Mouse (Mus musculus): Measurements from ENCODE around the gene Ccdc141. TPM values are rescaled to one million over a fixed set of nuclear protein-coding genes. Genes with fewer than 3 reads are reported as not detected.

The Ccdc141 gene
- polyA plus RNA-seq, 1 experiment from 2014 or later = 2.5 TPM

GRCm38 (mm10) chr2:77195056-77195455, 24.6 kb upstream of the Ccdc141 start:
- WGBS = 91% methylated on average over 5 of the region's 5 CpGs
- ATAC-seq (ENCODE audit: low FRiP score) = no peak
- no peak for DNase-seq (ENCODE audit: low spot score, missing footprints)

DNA sequence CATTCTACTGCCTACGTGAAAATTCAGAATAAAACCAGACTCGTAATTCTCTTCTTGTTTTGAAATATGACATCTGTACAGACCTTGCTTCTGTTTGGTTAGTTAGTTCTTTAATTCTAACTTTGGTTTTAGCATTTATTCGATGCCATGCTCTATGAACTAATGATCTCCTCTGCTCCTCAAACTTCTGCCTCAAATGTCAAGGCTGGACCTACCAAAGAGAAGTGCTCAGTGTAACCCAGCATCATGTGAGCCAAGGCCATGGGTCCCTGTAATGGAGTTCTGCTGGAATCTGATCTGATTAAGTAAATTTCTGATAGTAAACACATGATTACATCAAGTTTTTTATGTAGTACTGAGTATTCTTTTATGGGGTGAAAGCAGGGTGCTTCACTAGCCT, 21.4 kb upstream of the Ccdc141 start:
- 97% methylated on average over 3 of the region's 3 CpGs for WGBS
- Histone ChIP-seq H3K27me3 (ENCODE audit: control insufficient read depth, insufficient read depth, low read length) (no peaks in the 10 kb centered on the region), H3K9ac (ENCODE audit: low read length) (no peak overlapping the region), H3K9me3 (ENCODE audit: control insufficient read depth, low read length) (no peaks in the 10 kb centered on the region), H3K4me2 (no peak overlapping the region), H3K36me3 (ENCODE audit: control insufficient read depth, insufficient read depth, low read length) (no peaks in the 10 kb centered on the region; the same call in 1 of the 2 replicates), H3K4me3 (ENCODE audit: low read depth, low read length) (no peak overlapping the region), H3K27ac (ENCODE audit: low read depth, low read length) (no peak overlapping the region), H3K4me1 (ENCODE audit: control insufficient read depth, insufficient read depth, low read length) (no peaks in the 10 kb centered on the region)
- ATAC-seq (ENCODE audit: low FRiP score) (no peak), DNase-seq (ENCODE audit: low spot score, missing footprints) (peak; percentile 73)

More at GRCm38 (mm10) chr2:77195056-77195455, 24.6 kb upstream of the Ccdc141 start:
- H3K36me3 ChIP-seq (ENCODE audit: control insufficient read depth, insufficient read depth, low read length) = no peaks in the 10 kb centered on the region; the same call in 1 of the 2 replicates
- H3K9ac ChIP-seq (ENCODE audit: low read length) = no peak overlapping the region
- no peaks in the 10 kb centered on the region for H3K9me3 ChIP-seq (ENCODE audit: control insufficient read depth, low read length)
- H3K4me1 ChIP-seq (ENCODE audit: control insufficient read depth, insufficient read depth, low read length) = no peaks in the 10 kb centered on the region
- no peak overlapping the region for H3K4me2 ChIP-seq
- H3K27ac ChIP-seq (ENCODE audit: low read depth, low read length) = no peak overlapping the region
- no peak overlapping the region for H3K4me3 ChIP-seq (ENCODE audit: low read depth, low read length)
- H3K27me3 ChIP-seq (ENCODE audit: control insufficient read depth, insufficient read depth, low read length) = no peaks in the 10 kb centered on the region

- 91% methylated on average over 7 of the region's 7 CpGs for WGBS
Measured at GRCm38 (mm10) chr2:77190891-77191290, 20.5 kb upstream of the Ccdc141 start.

GRCm38 (mm10) chr2:77190301-77190700, 19.9 kb upstream of the Ccdc141 start:
- no peaks in the 10 kb centered on the region for H3K27me3 ChIP-seq (ENCODE audit: control insufficient read depth, insufficient read depth, low read length)
- H3K9me3 ChIP-seq (ENCODE audit: control insufficient read depth, low read length) = no peaks in the 10 kb centered on the region
- no peak overlapping the region for H3K4me3 ChIP-seq (ENCODE audit: low read depth, low read length)
- WGBS = 92% methylated on average over 3 of the region's 3 CpGs
- H3K27ac ChIP-seq (ENCODE audit: low read depth, low read length) = no peak overlapping the region
- H3K9ac ChIP-seq (ENCODE audit: low read length) = no peak overlapping the region
- H3K4me1 ChIP-seq (ENCODE audit: control insufficient read depth, insufficient read depth, low read length) = no peaks in the 10 kb centered on the region
- no peak overlapping the region for H3K4me2 ChIP-seq
- DNase-seq (ENCODE audit: low spot score, missing footprints) (peak; percentile 73), ATAC-seq (ENCODE audit: low FRiP score) (no peak)
- H3K36me3 ChIP-seq (ENCODE audit: control insufficient read depth, insufficient read depth, low read length) = no peaks in the 10 kb centered on the region; the same call in 1 of the 2 replicates

More at GRCm38 (mm10) chr2:77190891-77191290, 20.5 kb upstream of the Ccdc141 start:
- DNase-seq (ENCODE audit: low spot score, missing footprints) = no peak
- no peaks in the 10 kb centered on the region for H3K27me3 ChIP-seq (ENCODE audit: control insufficient read depth, insufficient read depth, low read length)
- no peak overlapping the region for H3K9ac ChIP-seq (ENCODE audit: low read length)
- no peak overlapping the region for H3K27ac ChIP-seq (ENCODE audit: low read depth, low read length)
- no peak overlapping the region for H3K4me2 ChIP-seq
- H3K9me3 ChIP-seq (ENCODE audit: control insufficient read depth, low read length) = no peaks in the 10 kb centered on the region
- H3K4me1 ChIP-seq (ENCODE audit: control insufficient read depth, insufficient read depth, low read length) = no peaks in the 10 kb centered on the region
- H3K36me3 ChIP-seq (ENCODE audit: control insufficient read depth, insufficient read depth, low read length) = no peaks in the 10 kb centered on the region; the same call in 1 of the 2 replicates
- no peak overlapping the region for H3K4me3 ChIP-seq (ENCODE audit: low read depth, low read length)
- ATAC-seq (ENCODE audit: low FRiP score) = no peak

DNA sequence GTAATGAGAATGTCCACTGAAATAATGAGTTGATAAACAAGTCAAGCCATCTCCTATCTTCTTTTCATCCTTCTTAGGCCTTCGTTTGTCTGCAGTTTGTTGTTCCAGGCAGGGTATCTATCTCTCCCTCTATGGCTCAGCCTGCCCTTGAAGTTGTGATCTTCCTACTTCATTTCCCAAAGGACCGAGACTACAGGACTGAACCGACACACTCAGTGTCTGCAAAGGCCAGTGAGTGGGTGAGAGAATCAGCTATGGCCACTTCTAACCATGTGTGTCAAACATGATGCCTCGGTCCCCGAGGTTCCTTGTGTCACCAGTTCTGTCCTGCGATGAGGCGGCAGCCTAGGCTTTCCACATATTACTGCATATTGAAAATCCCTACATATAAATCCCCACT, 19.2 kb upstream of the Ccdc141 start:
- no peak overlapping the region for H3K9ac ChIP-seq (ENCODE audit: low read length)
- no peaks in the 10 kb centered on the region for H3K27me3 ChIP-seq (ENCODE audit: control insufficient read depth, insufficient read depth, low read length)
- no peak overlapping the region for H3K4me3 ChIP-seq (ENCODE audit: low read depth, low read length)
- H3K36me3 ChIP-seq (ENCODE audit: control insufficient read depth, insufficient read depth, low read length) = no peaks in the 10 kb centered on the region; the same call in 1 of the 2 replicates
- DNase-seq (ENCODE audit: low spot score, missing footprints) (peak; percentile 51), ATAC-seq (ENCODE audit: low FRiP score) (no peak)
- H3K4me2 ChIP-seq = no peak overlapping the region
- H3K27ac ChIP-seq (ENCODE audit: low read depth, low read length) = no peak overlapping the region
- H3K4me1 ChIP-seq (ENCODE audit: control insufficient read depth, insufficient read depth, low read length) = no peaks in the 10 kb centered on the region
- 95% methylated on average over 7 of the region's 7 CpGs for WGBS
- no peaks in the 10 kb centered on the region for H3K9me3 ChIP-seq (ENCODE audit: control insufficient read depth, low read length)

DNA sequence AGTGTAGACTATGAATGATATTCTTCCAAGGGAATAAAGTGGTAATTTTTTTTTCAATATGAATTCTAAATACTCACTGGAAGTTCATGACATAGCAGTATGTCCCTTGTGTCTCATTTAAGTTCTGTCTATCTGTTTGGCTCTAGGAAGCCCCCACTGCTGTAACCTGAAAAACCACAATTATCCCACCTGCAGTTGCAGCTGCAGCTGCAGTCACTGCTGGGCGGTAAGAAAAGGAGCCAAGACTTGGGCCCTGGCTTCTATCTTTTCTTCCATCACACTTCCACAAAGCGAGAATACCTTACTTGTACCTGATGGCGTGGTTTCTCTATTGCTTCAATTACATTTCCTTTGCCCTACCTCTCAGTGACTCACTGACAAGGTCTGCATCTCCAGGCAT, 17.1 kb upstream of the Ccdc141 start:
- DNase-seq (ENCODE audit: low spot score, missing footprints) (no peak), ATAC-seq (ENCODE audit: low FRiP score) (no peak)
- no peaks in the 10 kb centered on the region for H3K9me3 ChIP-seq (ENCODE audit: control insufficient read depth, low read length)
- WGBS = 99% methylated on average over 3 of the region's 3 CpGs
- no peaks in the 10 kb centered on the region for H3K27me3 ChIP-seq (ENCODE audit: control insufficient read depth, insufficient read depth, low read length)
- H3K4me2 ChIP-seq = no peak overlapping the region
- no peak overlapping the region for H3K9ac ChIP-seq (ENCODE audit: low read length)
- no peak overlapping the region for H3K4me3 ChIP-seq (ENCODE audit: low read depth, low read length)
- no peaks in the 10 kb centered on the region for H3K4me1 ChIP-seq (ENCODE audit: control insufficient read depth, insufficient read depth, low read length)
- H3K27ac ChIP-seq (ENCODE audit: low read depth, low read length) = no peak overlapping the region
- H3K36me3 ChIP-seq (ENCODE audit: control insufficient read depth, insufficient read depth, low read length) = no peaks in the 10 kb centered on the region

DNA sequence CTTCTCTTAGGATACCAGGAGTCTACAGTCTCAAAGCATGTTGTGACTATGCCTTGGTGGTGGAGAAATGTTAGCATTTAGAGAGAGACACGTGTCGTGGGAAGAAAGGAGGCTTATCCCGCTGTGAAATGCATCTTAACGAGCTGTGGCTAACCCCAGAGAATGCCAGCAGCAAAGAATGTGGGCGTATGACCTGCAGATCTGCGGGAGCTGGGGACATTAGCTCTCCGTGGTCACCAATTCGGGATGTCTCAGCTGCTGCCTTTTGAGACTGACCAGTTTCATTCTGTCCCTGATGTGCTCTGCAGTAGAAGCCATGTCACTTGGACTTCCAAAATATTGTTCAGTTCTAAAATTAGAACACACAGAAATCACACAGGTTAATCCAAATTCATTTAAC, 16.5 kb upstream of the Ccdc141 start:
- H3K9me3 ChIP-seq (ENCODE audit: control insufficient read depth, low read length) = no peaks in the 10 kb centered on the region
- no peak overlapping the region for H3K4me2 ChIP-seq
- H3K4me1 ChIP-seq (ENCODE audit: control insufficient read depth, insufficient read depth, low read length) = no peaks in the 10 kb centered on the region
- 67% methylated on average over 8 of the region's 8 CpGs for WGBS
- no peak overlapping the region for H3K9ac ChIP-seq (ENCODE audit: low read length)
- H3K36me3 ChIP-seq (ENCODE audit: control insufficient read depth, insufficient read depth, low read length) = no peaks in the 10 kb centered on the region
- no peak for ATAC-seq (ENCODE audit: low FRiP score)
- H3K4me3 ChIP-seq (ENCODE audit: low read depth, low read length) = no peak overlapping the region
- no peak overlapping the region for H3K27ac ChIP-seq (ENCODE audit: low read depth, low read length)
- DNase-seq (ENCODE audit: low spot score, missing footprints) = peak; percentile 41
- no peaks in the 10 kb centered on the region for H3K27me3 ChIP-seq (ENCODE audit: control insufficient read depth, insufficient read depth, low read length)

DNA sequence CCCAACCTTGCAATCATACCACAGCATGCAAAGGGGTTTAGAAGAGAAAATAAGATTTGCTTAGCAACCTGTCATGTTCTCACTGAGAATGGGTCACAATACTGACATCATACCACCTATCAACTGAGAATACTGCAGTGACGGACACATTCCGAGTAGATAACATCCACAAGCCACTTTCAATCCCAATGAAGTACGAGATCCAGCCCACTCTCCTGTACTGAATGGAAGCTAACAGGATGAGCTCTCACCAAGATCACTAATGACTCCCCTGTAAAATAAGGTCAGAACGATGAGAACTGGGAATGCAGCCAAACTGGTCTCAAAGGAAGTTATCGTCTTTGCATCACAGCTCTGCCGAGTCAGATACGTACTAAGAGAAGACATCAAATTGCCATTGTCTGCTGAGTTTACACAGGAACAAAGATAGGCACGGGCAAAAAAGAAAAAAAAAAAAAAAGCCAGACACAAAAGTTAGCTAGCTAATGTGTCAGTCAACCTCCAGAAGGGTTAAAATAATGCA, 13.7 kb upstream of the Ccdc141 start:
- no peaks in the 10 kb centered on the region for H3K36me3 ChIP-seq (ENCODE audit: control insufficient read depth, insufficient read depth, low read length)
- DNase-seq (ENCODE audit: low spot score, missing footprints) = peak; percentile 65
- no peaks in the 10 kb centered on the region for H3K9me3 ChIP-seq (ENCODE audit: control insufficient read depth, low read length)
- no peak overlapping the region for H3K9ac ChIP-seq (ENCODE audit: low read length)
- H3K4me2 ChIP-seq = no peak overlapping the region
- 84% methylated on average over 8 of the region's 8 CpGs for WGBS
- no peaks in the 10 kb centered on the region for H3K4me1 ChIP-seq (ENCODE audit: control insufficient read depth, insufficient read depth, low read length)
- no peak for ATAC-seq (ENCODE audit: low FRiP score)
- H3K4me3 ChIP-seq (ENCODE audit: low read depth, low read length) = no peak overlapping the region
- no peaks in the 10 kb centered on the region for H3K27me3 ChIP-seq (ENCODE audit: control insufficient read depth, insufficient read depth, low read length)
- no peak overlapping the region for H3K27ac ChIP-seq (ENCODE audit: low read depth, low read length)

GRCm38 (mm10) chr2:77183646-77184045, 13.2 kb upstream of the Ccdc141 start:
- Histone ChIP-seq H3K4me2 (no peak overlapping the region), H3K27me3 (ENCODE audit: control insufficient read depth, insufficient read depth, low read length) (no peaks in the 10 kb centered on the region), H3K9me3 (ENCODE audit: control insufficient read depth, low read length) (no peaks in the 10 kb centered on the region), H3K4me1 (ENCODE audit: control insufficient read depth, insufficient read depth, low read length) (no peaks in the 10 kb centered on the region), H3K9ac (ENCODE audit: low read length) (no peak overlapping the region), H3K36me3 (ENCODE audit: control insufficient read depth, insufficient read depth, low read length) (no peaks in the 10 kb centered on the region), H3K4me3 (ENCODE audit: low read depth, low read length) (no peak overlapping the region), H3K27ac (ENCODE audit: low read depth, low read length) (no peak overlapping the region)
- DNase-seq (ENCODE audit: low spot score, missing footprints) (peak; percentile 77), ATAC-seq (ENCODE audit: low FRiP score) (no peak)
- WGBS = 93% methylated on average over 2 of the region's 2 CpGs

All from midbrain, embryonic 11.5 days (tissue).